Mouse (Mus musculus): ENCODE results near the gene Sulf2. TPM values are rescaled to one million over a fixed set of nuclear protein-coding genes. Genes with fewer than 3 reads are reported as not detected.

Gene Sulf2
- polyA plus RNA-seq, 2 experiments: 200 to 294 TPM

GRCm38 (mm10) chr2:166121681-166122355 lies 33.6 kb downstream of the Sulf2 start:
- H3K27ac ChIP-seq (replicated peaks; ENCODE audit: low read depth, low read length): no peak overlapping the region
- peaks cover 3% of the 10 kb centered on the region; the same call in 1 of the 2 replicates for H3K4me1 ChIP-seq (ENCODE audit: control insufficient read depth, insufficient read depth, low read length)
- no peak overlapping the region for H3K4me2 ChIP-seq (replicated peaks; ENCODE audit: low read depth, low read length, severe bottlenecking)
- DNase-seq (ENCODE audit: low spot score): no peak
- TF ChIP-seq POLR2A (IDR thresholded peaks at IDR 0.05; ENCODE audit: borderline replicate concordance, extremely low read depth, insufficient read depth, insufficient read length): no peak
- H3K9me3 ChIP-seq (ENCODE audit: control insufficient read depth, low read length): no peaks in the 10 kb centered on the region
- H3K36me3 ChIP-seq (ENCODE audit: control insufficient read depth, insufficient read depth, low read length): peaks cover 70% of the 10 kb centered on the region
- 83% methylated on average over 14 of the region's 14 CpGs for WGBS
- no peak for ATAC-seq (ENCODE audit: low FRiP score, low read depth)
- no peaks in the 10 kb centered on the region for H3K27me3 ChIP-seq (ENCODE audit: control insufficient read depth, insufficient read depth, low read length)
- H3K4me3 ChIP-seq (replicated peaks; ENCODE audit: low read length): no peak overlapping the region
- H3K9ac ChIP-seq (ENCODE audit: low read depth, low read length, severe bottlenecking): no peak overlapping the region

DNA sequence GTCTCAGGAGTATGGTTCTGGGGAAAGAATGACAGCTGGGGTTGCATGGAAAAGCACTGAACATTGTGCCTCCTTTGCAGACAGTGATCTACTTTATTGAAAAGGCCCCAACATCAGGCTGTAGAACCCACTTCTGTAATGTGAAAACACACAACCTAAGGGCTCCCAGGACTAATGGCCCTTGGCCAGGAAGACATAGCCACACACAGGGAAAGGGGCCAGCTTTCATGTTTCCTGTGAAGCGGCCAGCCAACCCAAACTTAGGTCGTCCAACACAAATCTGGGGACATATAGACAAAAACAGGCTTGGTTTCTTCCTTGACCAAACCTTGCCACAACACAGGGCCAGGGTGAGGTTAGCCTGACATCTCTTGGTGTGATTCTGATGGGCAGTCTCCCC lies 35.5 kb downstream of the Sulf2 start:
- Histone ChIP-seq H3K4me1 (ENCODE audit: control insufficient read depth, insufficient read depth, low read length) (peaks cover 3% of the 10 kb centered on the region; the same call in 1 of the 2 replicates), H3K36me3 (ENCODE audit: control insufficient read depth, insufficient read depth, low read length) (peaks cover 86% of the 10 kb centered on the region), H3K27ac (replicated peaks; ENCODE audit: low read depth, low read length) (no peak overlapping the region), H3K27me3 (ENCODE audit: control insufficient read depth, insufficient read depth, low read length) (no peaks in the 10 kb centered on the region), H3K9me3 (ENCODE audit: control insufficient read depth, low read length) (no peaks in the 10 kb centered on the region), H3K4me3 (replicated peaks; ENCODE audit: low read length) (no peak overlapping the region), H3K4me2 (replicated peaks; ENCODE audit: low read depth, low read length, severe bottlenecking) (no peak overlapping the region), H3K9ac (ENCODE audit: low read depth, low read length, severe bottlenecking) (no peak overlapping the region)
- ATAC-seq (ENCODE audit: low FRiP score, low read depth) (no peak), DNase-seq (ENCODE audit: low spot score) (no peak)
- no peak for TF ChIP-seq POLR2A (IDR thresholded peaks at IDR 0.05; ENCODE audit: borderline replicate concordance, extremely low read depth, insufficient read depth, insufficient read length)
- 83% methylated on average over 2 of the region's 2 CpGs for WGBS

GRCm38 (mm10) chr2:166116704-166117103 lies 38.8 kb downstream of the Sulf2 start:
- Histone ChIP-seq H3K4me3 (replicated peaks; ENCODE audit: low read length) (no peak overlapping the region), H3K4me2 (replicated peaks; ENCODE audit: low read depth, low read length, severe bottlenecking) (no peak overlapping the region), H3K4me1 (ENCODE audit: control insufficient read depth, insufficient read depth, low read length) (peaks cover 3% of the 10 kb centered on the region; the same call in 1 of the 2 replicates), H3K36me3 (ENCODE audit: control insufficient read depth, insufficient read depth, low read length) (peaks cover 83% of the 10 kb centered on the region), H3K27ac (replicated peaks; ENCODE audit: low read depth, low read length) (no peak overlapping the region), H3K9me3 (ENCODE audit: control insufficient read depth, low read length) (no peaks in the 10 kb centered on the region), H3K27me3 (ENCODE audit: control insufficient read depth, insufficient read depth, low read length) (no peaks in the 10 kb centered on the region), H3K9ac (ENCODE audit: low read depth, low read length, severe bottlenecking) (no peak overlapping the region)
- no peak for TF ChIP-seq POLR2A (IDR thresholded peaks at IDR 0.05; ENCODE audit: borderline replicate concordance, extremely low read depth, insufficient read depth, insufficient read length)
- WGBS: 94% methylated on average over 16 of the region's 16 CpGs
- ATAC-seq (ENCODE audit: low FRiP score, low read depth) (no peak), DNase-seq (ENCODE audit: low spot score) (no peak)

- 94% methylated on average over 7 of the region's 7 CpGs for WGBS
- no peak for TF ChIP-seq POLR2A (IDR thresholded peaks at IDR 0.05; ENCODE audit: borderline replicate concordance, extremely low read depth, insufficient read depth, insufficient read length)
- H3K4me3 ChIP-seq (replicated peaks; ENCODE audit: low read length): no peak overlapping the region
- peaks cover 3% of the 10 kb centered on the region; the same call in 1 of the 2 replicates for H3K4me1 ChIP-seq (ENCODE audit: control insufficient read depth, insufficient read depth, low read length)
- peaks cover 78% of the 10 kb centered on the region for H3K36me3 ChIP-seq (ENCODE audit: control insufficient read depth, insufficient read depth, low read length)
- no peaks in the 10 kb centered on the region for H3K9me3 ChIP-seq (ENCODE audit: control insufficient read depth, low read length)
- H3K9ac ChIP-seq (ENCODE audit: low read depth, low read length, severe bottlenecking): no peak overlapping the region
- H3K4me2 ChIP-seq (replicated peaks; ENCODE audit: low read depth, low read length, severe bottlenecking): no peak overlapping the region
- no peaks in the 10 kb centered on the region for H3K27me3 ChIP-seq (ENCODE audit: control insufficient read depth, insufficient read depth, low read length)
- DNase-seq (ENCODE audit: low spot score): no peak
- no peak for ATAC-seq (ENCODE audit: low FRiP score, low read depth)
- H3K27ac ChIP-seq (replicated peaks; ENCODE audit: low read depth, low read length): no peak overlapping the region
Measured at GRCm38 (mm10) chr2:166116278-166116608, 39.2 kb downstream of the Sulf2 start.

DNA sequence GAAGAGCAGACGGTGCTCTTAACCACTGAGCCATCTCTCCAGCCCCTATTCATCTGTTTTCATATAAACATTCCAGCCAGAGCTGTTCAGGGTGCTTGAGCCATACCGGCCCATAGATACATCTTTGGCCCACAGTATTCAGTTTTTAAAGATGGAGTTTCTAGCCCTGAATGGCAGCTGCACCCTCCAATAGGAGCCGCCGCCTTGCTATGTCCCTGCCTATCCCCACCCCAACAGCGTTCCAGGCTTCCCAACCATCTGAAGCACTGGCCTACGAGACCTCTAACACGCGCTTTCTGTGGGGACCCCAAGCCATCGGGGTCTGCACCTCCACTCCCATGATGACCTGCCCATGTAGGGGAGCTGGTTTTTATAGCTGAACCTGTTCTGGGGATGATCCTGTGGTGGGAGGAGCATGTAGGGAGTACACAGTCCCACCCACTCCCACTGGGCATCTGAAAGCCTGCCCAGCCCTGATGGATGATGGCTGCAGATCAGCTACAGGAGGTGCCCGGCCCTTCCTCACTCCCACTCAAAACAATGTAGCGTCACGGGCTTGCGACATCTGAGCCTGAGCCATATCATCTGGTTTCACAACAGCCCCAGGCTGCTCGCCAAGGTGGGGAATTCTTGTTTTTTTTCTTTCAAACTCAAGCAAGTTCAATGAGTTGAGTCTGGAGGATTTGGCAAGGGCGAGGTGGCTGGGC lies 39.7 kb downstream of the Sulf2 start:
- Histone ChIP-seq H3K9ac (ENCODE audit: low read depth, low read length, severe bottlenecking) (no peak overlapping the region), H3K27ac (replicated peaks; ENCODE audit: low read depth, low read length) (no peak overlapping the region), H3K27me3 (ENCODE audit: control insufficient read depth, insufficient read depth, low read length) (no peaks in the 10 kb centered on the region), H3K4me3 (replicated peaks; ENCODE audit: low read length) (no peak overlapping the region), H3K36me3 (ENCODE audit: control insufficient read depth, insufficient read depth, low read length) (peaks cover 75% of the 10 kb centered on the region), H3K4me1 (ENCODE audit: control insufficient read depth, insufficient read depth, low read length) (peaks cover 3% of the 10 kb centered on the region; the same call in 1 of the 2 replicates), H3K9me3 (ENCODE audit: control insufficient read depth, low read length) (no peaks in the 10 kb centered on the region), H3K4me2 (replicated peaks; ENCODE audit: low read depth, low read length, severe bottlenecking) (no peak overlapping the region)
- TF ChIP-seq POLR2A (IDR thresholded peaks at IDR 0.05; ENCODE audit: borderline replicate concordance, extremely low read depth, insufficient read depth, insufficient read length): no peak
- DNase-seq (ENCODE audit: low spot score) (no peak), ATAC-seq (ENCODE audit: low FRiP score, low read depth) (no peak)
- WGBS: 87% methylated on average over 15 of the region's 15 CpGs

All from limb, embryonic 14.5 days (tissue).